Mouse (Mus musculus) forebrain, postnatal 0 days (tissue): ENCODE data around the gene 2810459M11Rik. TPM values are rescaled to one million over a fixed set of nuclear protein-coding genes. Genes with fewer than 3 reads are reported as not detected.

Experiments
- ATAC-seq: fragments of 200-750 bp; cut with Nextera tagmentation; 2 replicates; pipeline ENCODE4 v1.8.0; 2017; ENCODE audit warnings: mild to moderate bottlenecking, moderate library complexity
- DNase-seq: peaks from one replicate; pipeline ENCODE4 v3.0.0-alpha.2; 2015
- H3K27ac ChIP-seq: fragments of 300-500 bp; sonication (generic); 2 replicates; pipeline ENCODE4 v1.5.1; 2014; ENCODE audit warnings: low read depth, mild to moderate bottlenecking, antibody characterized with exemption, low read length, moderate library complexity, mixed read lengths
- H3K27me3 ChIP-seq: fragments of 300-500 bp; sonication (generic); 2 replicates; pipeline ENCODE4 v1.6.1; 2014; ENCODE audit warnings: mild to moderate bottlenecking, low read length, mixed read lengths; ENCODE audit not compliant: insufficient read depth
- H3K36me3 ChIP-seq: fragments of 300-500 bp; sonication (generic); 2 replicates; pipeline ENCODE4 v1.6.1; 2014; ENCODE audit warnings: mild to moderate bottlenecking, moderate library complexity; ENCODE audit not compliant: insufficient read depth
- H3K4me1 ChIP-seq: fragments of 300-500 bp; sonication (generic); 2 replicates; pipeline ENCODE4 v1.6.1; 2014; ENCODE audit warnings: antibody characterized with exemption; ENCODE audit not compliant: insufficient read depth
- H3K4me2 ChIP-seq: fragments of 300-500 bp; sonication (generic); 2 replicates; pipeline ENCODE4 v1.6.1; 2014; ENCODE audit warnings: low read depth, mild to moderate bottlenecking, moderate library complexity
- H3K4me3 ChIP-seq: fragments of 300-500 bp; sonication (generic); 2 replicates; pipeline ENCODE4 v1.5.1; 2014; ENCODE audit warnings: low read depth, low read length, mixed read lengths
- H3K9ac ChIP-seq: fragments of 300-500 bp; sonication (generic); 2 replicates; pipeline ENCODE4 v1.6.1; 2014; ENCODE audit warnings: mild to moderate bottlenecking
- H3K9me3 ChIP-seq: fragments of 300-500 bp; sonication (generic); 2 replicates; pipeline ENCODE4 v1.6.1; 2016; ENCODE audit warnings: low read length
- CTCF ChIP-seq: sonication (generic); IDR thresholded peaks from 2 replicates; pipeline ENCODE4 v1.5.1; 2016; ENCODE audit warnings: antibody characterized with exemption, control low read depth, low read depth
- WGBS: fragments of 180-500 bp; shearing (Covaris S2); extraction: QIAGEN DNeasy Blood & Tissue Kit; methylation state at CpG from one replicate; pipeline ENCODE4 v1.1.7; 2014; 5-methylcytosine and 5-hydroxymethylcytosine counted together
- polyA plus RNA-seq: library from polyadenylated mRNA; unstranded; fragments of >200 nt; fragmentation: Nextera tagmentation; extraction: Ambion mirVana; gene quantifications from 2 replicates; pipeline ENCODE4 v1.2.1, GENCODE M21; 2015
- total RNA-seq: library from RNA; depleted of rRNA; stranded (reverse); fragments of >200 nt; gene quantifications from 2 replicates; pipeline ENCODE4 v1.2.3, GENCODE M21; 2014; rRNA removed

The 2810459M11Rik gene
- total and polyA plus RNA-seq, 2 experiments from 2014 or later: 13.6 to 30.5 TPM

DNA sequence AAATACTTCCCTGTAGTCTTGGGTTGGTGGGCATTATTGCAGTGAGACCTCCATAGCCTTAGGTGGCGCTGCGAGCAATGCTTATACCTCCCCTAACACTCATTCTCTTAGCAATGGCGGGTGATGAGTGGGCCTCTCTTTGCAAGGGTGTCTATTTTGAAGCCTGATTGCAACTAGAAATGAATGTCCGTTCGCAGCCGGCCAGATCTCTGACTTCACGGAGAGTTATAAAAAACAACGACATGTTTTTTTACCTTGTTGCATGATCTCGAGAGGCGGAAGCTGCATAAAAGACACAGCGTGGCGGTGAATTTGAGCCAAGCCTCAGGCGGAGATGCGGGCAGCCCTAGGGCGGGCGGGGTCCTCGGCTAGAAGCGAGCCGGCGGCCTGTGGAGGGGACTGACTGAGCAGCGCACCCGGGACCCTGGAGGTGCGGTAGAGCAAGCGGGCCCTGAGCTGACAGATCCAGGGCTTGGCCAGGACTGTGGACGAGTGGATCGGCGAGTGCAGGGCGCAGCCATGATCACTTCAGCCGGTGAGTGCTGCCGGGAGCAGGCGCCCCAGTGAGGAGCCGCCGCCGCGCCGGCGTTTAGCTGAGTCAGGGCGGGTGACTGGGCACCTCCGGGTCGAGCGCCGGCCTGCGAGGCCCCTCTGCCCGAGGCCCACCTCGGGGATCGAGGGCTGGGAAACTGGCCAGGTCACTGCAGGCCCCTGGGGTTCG lies 18.8 kb downstream of the 2810459M11Rik start, which contains the start of gene Psmd1:
TSS of gene Psmd1 (plus strand) at position 117 of the 721 bp plus-strand sequence.
- Histone ChIP-seq H3K9me3 (no peaks in the 10 kb centered on the region), H3K9ac (peak within 1 kb of the TSS; percentile 94), H3K4me3 (peak within 1 kb of the TSS; percentile 90), H3K27me3 (no peaks in the 10 kb centered on the region), H3K4me1 (peaks cover 8% of the 10 kb centered on the region), H3K36me3 (no peaks in the 10 kb centered on the region), H3K4me2 (peak within 1 kb of the TSS; percentile 67), H3K27ac (peak within 1 kb of the TSS; percentile 81)
- ATAC-seq: peak; percentile 95
- TF ChIP-seq CTCF: peak; percentile 92
- under 1% methylated on average over 47 of the region's 47 CpGs for WGBS
- DNase-seq: peak; percentile 96

DNA sequence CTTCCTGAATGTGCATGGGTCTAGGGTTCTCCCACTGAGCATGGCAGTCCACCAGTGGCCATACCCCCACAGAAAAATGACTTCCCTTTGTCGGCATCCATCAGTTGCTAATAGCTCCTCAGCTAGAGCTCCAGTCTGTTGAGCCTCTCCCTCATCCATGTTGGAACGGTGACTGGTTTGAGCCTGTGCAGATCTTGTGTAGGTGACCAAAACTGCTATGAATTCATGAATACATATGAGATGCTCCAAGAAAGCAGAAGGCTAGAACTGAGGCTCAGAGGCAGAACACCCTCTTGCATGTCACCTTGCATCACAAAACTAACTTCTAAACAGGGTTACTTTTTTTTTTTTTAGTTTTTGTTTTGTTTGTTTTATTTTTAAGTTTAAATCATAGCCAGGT lies 30.9 kb downstream of the 2810459M11Rik start:
- DNase-seq (no peak), ATAC-seq (no peak)
- no peak for TF ChIP-seq CTCF
- Histone ChIP-seq H3K4me2 (no peak overlapping the region), H3K9ac (no peak overlapping the region), H3K9me3 (no peaks in the 10 kb centered on the region), H3K27me3 (no peaks in the 10 kb centered on the region), H3K27ac (no peak overlapping the region), H3K36me3 (peaks cover 67% of the 10 kb centered on the region), H3K4me3 (no peak overlapping the region), H3K4me1 (no peaks in the 10 kb centered on the region)
- 95% methylated on average over 2 of the region's 2 CpGs for WGBS

DNA sequence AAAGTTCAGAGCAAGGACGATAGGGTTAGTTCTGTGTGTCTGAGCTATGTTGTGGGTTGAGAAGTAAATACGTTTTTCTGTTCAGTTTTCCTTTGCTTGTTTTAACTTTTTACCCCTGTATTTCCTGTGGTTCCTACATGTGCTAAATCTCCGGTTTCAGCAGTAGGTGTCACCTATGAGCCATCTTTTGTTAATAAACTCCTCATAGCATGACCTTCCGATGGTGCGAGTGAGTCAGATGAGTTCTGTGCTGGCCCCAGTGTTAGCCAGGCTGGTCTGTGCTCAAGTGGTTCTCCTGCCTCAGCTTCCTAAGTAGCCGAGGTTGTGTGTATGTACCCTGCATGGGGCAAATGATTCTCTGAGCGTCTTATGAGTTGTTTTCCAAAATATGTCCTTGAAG lies 48.8 kb downstream of the 2810459M11Rik start:
- Histone ChIP-seq H3K27me3 (no peaks in the 10 kb centered on the region), H3K4me2 (no peak overlapping the region), H3K4me3 (no peak overlapping the region), H3K36me3 (peaks cover 51% of the 10 kb centered on the region), H3K4me1 (no peaks in the 10 kb centered on the region), H3K9me3 (no peaks in the 10 kb centered on the region), H3K9ac (no peak overlapping the region), H3K27ac (no peak overlapping the region)
- DNase-seq (no peak), ATAC-seq (no peak)
- TF ChIP-seq CTCF: no peak
- WGBS: 85% methylated on average over 7 of the region's 7 CpGs

DNA sequence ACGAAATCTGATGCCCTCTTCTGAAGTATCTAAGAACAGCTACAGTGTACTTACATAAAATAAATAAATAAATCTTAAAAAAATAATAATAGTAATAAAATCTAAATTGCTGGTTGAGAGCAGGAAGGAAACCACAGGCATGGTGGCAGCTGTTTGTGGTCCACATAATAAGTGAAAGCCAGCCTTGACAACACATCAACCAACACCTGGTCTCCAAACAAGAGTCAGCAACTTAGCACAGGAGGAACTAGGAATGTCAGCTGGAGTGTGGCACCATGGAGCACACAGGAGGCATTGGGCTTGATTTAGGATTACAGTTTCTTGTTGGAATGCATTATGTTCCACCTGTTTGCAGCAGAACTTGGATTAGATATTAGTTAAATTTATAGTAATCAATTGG lies 59.4 kb downstream of the 2810459M11Rik start:
- H3K4me1 ChIP-seq: no peaks in the 10 kb centered on the region
- no peak for TF ChIP-seq CTCF
- H3K9me3 ChIP-seq: no peaks in the 10 kb centered on the region
- H3K9ac ChIP-seq: no peak overlapping the region
- no peak overlapping the region for H3K4me3 ChIP-seq
- ATAC-seq (no peak), DNase-seq (no peak)
- 89% methylated on average over 1 of the region's 1 CpGs for WGBS
- H3K27ac ChIP-seq: no peak overlapping the region
- H3K36me3 ChIP-seq: 0 out of 2 replicates have a peak, but pooled peaks cover 5% of the 10 kb centered on the region
- no peaks in the 10 kb centered on the region for H3K27me3 ChIP-seq
- H3K4me2 ChIP-seq: no peak overlapping the region

Other genes with a start within 250 kb of the 2810459M11Rik start
- gene Itm2c, start 151.6 kb upstream of the 2810459M11Rik start, total RNA-seq: 244 and 280 TPM in 2 replicates
- gene Itm2c, start 151.6 kb upstream of the 2810459M11Rik start, polyA plus RNA-seq: 244 and 246 TPM in 2 replicates
- 6.7 and 9.8 TPM in 2 replicates for gene 4933407L21Rik, start 117.4 kb upstream of the 2810459M11Rik start, total RNA-seq
- 6.2 and 8.6 TPM in 2 replicates for gene 4933407L21Rik, start 117.4 kb upstream of the 2810459M11Rik start, polyA plus RNA-seq
- gene Gpr55, start 84.9 kb upstream of the 2810459M11Rik start, total RNA-seq: 0.05 and 0.08 TPM in 2 replicates
- 0.08 and 0.12 TPM in 2 replicates for gene Gpr55, start 84.9 kb upstream of the 2810459M11Rik start, polyA plus RNA-seq
- 0.54 TPM in 1 of 2 replicates, not detected in the other for gene Spata3, start 29.0 kb upstream of the 2810459M11Rik start, total RNA-seq
- 0.92 and 0.94 TPM in 2 replicates for gene Spata3, start 29.0 kb upstream of the 2810459M11Rik start, polyA plus RNA-seq
- gene Psmd1, start 18.5 kb downstream of the 2810459M11Rik start, total RNA-seq: 106 and 133 TPM in 2 replicates
- 164 and 184 TPM in 2 replicates for gene Psmd1, start 18.5 kb downstream of the 2810459M11Rik start, polyA plus RNA-seq
- 0.08 TPM in 1 of 2 replicates, not detected in the other for gene Htr2b, start 66.1 kb downstream of the 2810459M11Rik start, total RNA-seq
- 0.22 TPM in 1 of 2 replicates, not detected in the other for gene Htr2b, start 66.1 kb downstream of the 2810459M11Rik start, polyA plus RNA-seq
- 1.5 and 1.8 TPM in 2 replicates for gene Gm21972, start 87.8 kb downstream of the 2810459M11Rik start, total RNA-seq
- 0.52 and 0.54 TPM in 2 replicates for gene Gm21972, start 87.8 kb downstream of the 2810459M11Rik start, polyA plus RNA-seq
- gene Armc9, start 108.9 kb downstream of the 2810459M11Rik start, total RNA-seq: 25.9 and 29.1 TPM in 2 replicates
- 30.8 and 35.2 TPM in 2 replicates for gene Armc9, start 108.9 kb downstream of the 2810459M11Rik start, polyA plus RNA-seq